8 mouse cellular contexts compared by ENCODE assay signal in genomic region chr7:132859042-132859958, GRCm38 (mm10). TPM values are rescaled to one million over a fixed set of nuclear protein-coding genes. Genes with fewer than 3 reads are reported as not detected.
DNase-seq lines count a peak whose midpoint lies in the region; ATAC-seq and TF ChIP-seq lines count a peak whose summit lies in the region.

TSS of gene Abraxas2 (plus strand) at chr7:132859225.

- H3K4me2 ChIP-seq in forebrain, postnatal 0 days (ENCODE audit: low read depth), result peak within 1 kb of the TSS; percentile 76
- peak within 1 kb of the TSS; percentile 70 for H3K4me2 ChIP-seq in lung, embryonic 15.5 days

- DNase-seq in MEL (ENCODE audit: low read depth, low spot score), result peak; percentile 96
- DNase-seq in cerebellum, adult 2 months, result peak; percentile 91 to 92
- DNase-seq in forebrain, postnatal 0 days, result peak; percentile 90
- DNase-seq in heart, postnatal 4 days, result peak; percentile 91
- peak; percentile 83 to 85 for DNase-seq in layer of hippocampus, adult 8-10 months (ENCODE audit: low spot score in 2 of 2)
- DNase-seq in ovary, adult 18-20 months (ENCODE audit: low spot score), result peak; percentile 82
- DNase-seq in thymus, postnatal 0 days (ENCODE audit: low spot score), result peak; percentile 91

- H3K27me3 ChIP-seq in MEL (ENCODE audit: control insufficient read depth in 1 of 2, insufficient read depth in 2 of 2, low read length in 2 of 2), result no peaks in the 10 kb centered on the region
- no peaks in the 10 kb centered on the region for H3K27me3 ChIP-seq in cerebellum, adult 2 months (ENCODE audit: control insufficient read depth, insufficient read depth, low read length)
- no peaks in the 10 kb centered on the region for H3K27me3 ChIP-seq in forebrain, postnatal 0 days (ENCODE audit: insufficient read depth, low read length)
- H3K27me3 ChIP-seq in lung, embryonic 15.5 days, result no peaks in the 10 kb centered on the region

- no peak for TF ChIP-seq EP300 in MEL (IDR thresholded peaks at IDR 0.05; ENCODE audit: low read depth in 1 of 2, low read length in 2 of 2)

- peak; percentile 70 to 81 for TF ChIP-seq POLR2A in MEL (IDR thresholded peaks at IDR 0.05; ENCODE audit: control insufficient read depth in 1 of 2, insufficient read depth in 1 of 2, low read depth in 1 of 2, low read length in 2 of 2, poor library complexity in 1 of 2)
- peak; percentile 55; the same call in 1 of the 2 replicates for TF ChIP-seq POLR2A in cerebellum, adult 2 months (IDR thresholded peaks at IDR 0.05; ENCODE audit: borderline replicate concordance, insufficient read depth, low read length)

- H3K79me2 ChIP-seq in MEL (ENCODE audit: control insufficient read depth, insufficient read depth, low read length, poor library complexity), result peaks cover 37% of the 10 kb centered on the region

- peak within 1 kb of the TSS; percentile 93 for H3K27ac ChIP-seq in MEL (ENCODE audit: control insufficient read depth, low read depth, low read length)
- peak within 1 kb of the TSS; percentile 60; the same call in 1 of the 2 replicates for H3K27ac ChIP-seq in cerebellum, adult 2 months (ENCODE audit: insufficient read depth, low read length)
- peak within 1 kb of the TSS; percentile 81 for H3K27ac ChIP-seq in forebrain, postnatal 0 days (ENCODE audit: low read depth, low read length)
- H3K27ac ChIP-seq in lung, embryonic 15.5 days, result peak within 1 kb of the TSS; percentile 84

- H3K9me3 ChIP-seq in MEL (replicated peaks; ENCODE audit: insufficient read depth, low read length), result no peaks in the 10 kb centered on the region
- H3K9me3 ChIP-seq in forebrain, postnatal 0 days (ENCODE audit: low read length), result no peaks in the 10 kb centered on the region
- H3K9me3 ChIP-seq in lung, embryonic 15.5 days, result no peaks in the 10 kb centered on the region

- H3K9ac ChIP-seq in MEL (ENCODE audit: control insufficient read depth, low read depth, low read length, poor library complexity, severe bottlenecking), result peak within 1 kb of the TSS; percentile 97
- peak within 1 kb of the TSS; percentile 89 for H3K9ac ChIP-seq in forebrain, postnatal 0 days
- H3K9ac ChIP-seq in lung, embryonic 15.5 days, result peak within 1 kb of the TSS; percentile 86

- no peak for TF ChIP-seq CTCF in MEL (IDR thresholded peaks at IDR 0.05 in 2 of 3, conservative IDR thresholded peaks at IDR 0.05 in 1 of 3; ENCODE audit: control insufficient read depth in 1 of 3, insufficient read depth in 1 of 3, low read depth in 2 of 3, low read length in 3 of 3, poor library complexity in 1 of 3, severe bottlenecking in 1 of 3)
- TF ChIP-seq CTCF in cerebellum, adult 2 months (IDR thresholded peaks at IDR 0.05; ENCODE audit: borderline replicate concordance, insufficient read depth, low read depth, low read length), result no peak
- peak; percentile 19; the same call in 1 of the 2 replicates for TF ChIP-seq CTCF in forebrain, postnatal 0 days (IDR thresholded peaks at IDR 0.05; ENCODE audit: low read depth)

- peak within 1 kb of the TSS; percentile 79 to 96 for H3K4me3 ChIP-seq in MEL (ENCODE audit: control insufficient read depth in 1 of 2, insufficient read depth in 1 of 2, low read depth in 2 of 2, low read length in 2 of 2)
- peak within 1 kb of the TSS; percentile 74 for H3K4me3 ChIP-seq in cerebellum, adult 2 months (replicated peaks; ENCODE audit: insufficient read depth, low read depth, low read length)
- H3K4me3 ChIP-seq in forebrain, postnatal 0 days (ENCODE audit: low read depth, low read length), result peak within 1 kb of the TSS; percentile 97
- H3K4me3 ChIP-seq in lung, embryonic 15.5 days, result peak within 1 kb of the TSS; percentile 85

- peaks cover 8 to 12% of the 10 kb centered on the region in 2 experiments for H3K4me1 ChIP-seq in MEL (ENCODE audit: control insufficient read depth in 1 of 2, insufficient read depth in 2 of 2, low read length in 2 of 2)
- no peaks in the 10 kb centered on the region for H3K4me1 ChIP-seq in cerebellum, adult 2 months (ENCODE audit: control insufficient read depth, insufficient read depth, low read length)
- peaks cover 10% of the 10 kb centered on the region for H3K4me1 ChIP-seq in forebrain, postnatal 0 days (ENCODE audit: insufficient read depth)
- H3K4me1 ChIP-seq in lung, embryonic 15.5 days, result peaks cover 10% of the 10 kb centered on the region

- peaks cover 0 to 31% of the 10 kb centered on the region in 2 experiments; a peak in 2 of 4 replicates for H3K36me3 ChIP-seq in MEL (ENCODE audit: control insufficient read depth in 1 of 2, insufficient read depth in 2 of 2, low read length in 2 of 2)
- no peaks in the 10 kb centered on the region for H3K36me3 ChIP-seq in forebrain, postnatal 0 days (ENCODE audit: insufficient read depth)
- H3K36me3 ChIP-seq in lung, embryonic 15.5 days, result no peaks in the 10 kb centered on the region

- peak; percentile 99 for ATAC-seq in forebrain, postnatal 0 days
- peak; percentile 95 for ATAC-seq in lung, embryonic 15.5 days (ENCODE audit: borderline replicate concordance, extremely low read depth, low FRiP score, low TSS enrichment)

- 1% methylated on average over 53 of the region's 53 CpGs for WGBS in cerebellum, adult 2 months
- WGBS in forebrain, postnatal 0 days, result under 1% methylated on average over 53 of the region's 53 CpGs
- WGBS in lung, embryonic 15.5 days, result under 1% methylated on average over 53 of the region's 53 CpGs

- TF ChIP-seq RAD21 in MEL (IDR thresholded peaks at IDR 0.05; ENCODE audit: low read depth, low read length), result no peak

TF ChIP-seq in MEL, 35 proteins besides CTCF, POLR2A, EP300 and RAD21:
- TF ChIP-seq RCOR1 (IDR thresholded peaks at IDR 0.05; ENCODE audit: low read depth, low read length) (0 out of 2 replicates have a peak, but pooled peaks have one; percentile 41), SIN3A (IDR thresholded peaks at IDR 0.05; ENCODE audit: low read length) (peak; percentile 66), ZMIZ1 (IDR thresholded peaks at IDR 0.05; ENCODE audit: low read depth, low read length) (peak; percentile 71), MEF2A (IDR thresholded peaks at IDR 0.05; ENCODE audit: extremely low read depth, insufficient replicate concordance, low read depth, low read length, poor library complexity, severe bottlenecking) (no peak), ETS1 (IDR thresholded peaks at IDR 0.05; ENCODE audit: low read depth, low read length) (peak; percentile 26; the same call in 1 of the 2 replicates), UBTF (IDR thresholded peaks at IDR 0.05; ENCODE audit: borderline replicate concordance, insufficient read depth, low read depth, low read length) (0 out of 2 replicates have a peak, but pooled peaks have one; percentile 62), E2F4 (IDR thresholded peaks at IDR 0.05; ENCODE audit: borderline replicate concordance, low read depth, low read length) (no peak), MXI1 (IDR thresholded peaks at IDR 0.05; ENCODE audit: low read depth, low read length) (peak; percentile 50), MAX (IDR thresholded peaks at IDR 0.05; ENCODE audit: low read length) (peak; percentile 22), TAL1 (IDR thresholded peaks at IDR 0.05; ENCODE audit: low read length) (no peak), SMC3 (IDR thresholded peaks at IDR 0.05; ENCODE audit: low read depth, low read length) (no peak), ZKSCAN1 (IDR thresholded peaks at IDR 0.05; ENCODE audit: low read depth, low read length) (no peak), NELFE (IDR thresholded peaks at IDR 0.05; ENCODE audit: low read depth, low read length) (peak; percentile 85), CHD2 (IDR thresholded peaks at IDR 0.05; ENCODE audit: low read length) (no peak), JUND (IDR thresholded peaks at IDR 0.05; ENCODE audit: low read depth, low read length) (no peak), KAT2A (conservative IDR thresholded peaks at IDR 0.05; ENCODE audit: low read depth, low read length) (peak; percentile 92), MYB (IDR thresholded peaks at IDR 0.05; ENCODE audit: low read depth, low read length) (no peak), CHD1 (IDR thresholded peaks at IDR 0.05; ENCODE audit: low read depth, low read length) (no peak), HCFC1 (IDR thresholded peaks at IDR 0.05; ENCODE audit: low read depth, low read length) (peak; percentile 98), MAZ (IDR thresholded peaks at IDR 0.05; ENCODE audit: low read depth, low read length) (peak; percentile 54; the same call in 1 of the 2 replicates), TBP (IDR thresholded peaks at IDR 0.05; ENCODE audit: low read depth, low read length) (peak; percentile 89), BHLHE40 (IDR thresholded peaks at IDR 0.05; ENCODE audit: borderline replicate concordance, low read depth, low read length) (no peak), USF2 (IDR thresholded peaks at IDR 0.05; ENCODE audit: borderline replicate concordance in 1 of 2, insufficient read depth in 1 of 2, low read depth in 1 of 2, low read length in 2 of 2) (no peak), USF1 (IDR thresholded peaks at IDR 0.05; ENCODE audit: low read depth, low read length) (no peak), MAFK (IDR thresholded peaks at IDR 0.05; ENCODE audit: borderline replicate concordance, low read depth, low read length) (no peak), POLR2AphosphoS5 (IDR thresholded peaks at IDR 0.05; ENCODE audit: borderline replicate concordance, low read depth, low read length) (no peak), ELF1 (IDR thresholded peaks at IDR 0.05; ENCODE audit: low read depth, low read length) (peak; percentile 96), TCF12 (IDR thresholded peaks at IDR 0.05; ENCODE audit: low read depth, low read length) (peak; percentile 76), ZNF384 (IDR thresholded peaks at IDR 0.05; ENCODE audit: low read depth, low read length) (peak; percentile 89), GATA1 (IDR thresholded peaks at IDR 0.05; ENCODE audit: low read depth, low read length) (peak; percentile 48; the same call in 1 of the 2 replicates), MYC (IDR thresholded peaks at IDR 0.05; ENCODE audit: low read depth, low read length) (0 out of 2 replicates have a peak, but pooled peaks have one; percentile 57)

RNA-seq across cellular contexts. Expression of gene Abraxas2, which starts in this region (rescaled TPM):
- 26.5 and 30.1 TPM in 2 replicates for total RNA-seq in MEL (2012; rRNA removed)
- 10 to 100 TPM in 1 of 2 experiments, not detected in 1; 31.1 TPM for polyA plus RNA-seq in MEL (2012; ENCODE audit: insufficient read depth in 1 of 2, insufficient read length in 2 of 2, low read depth in 1 of 2, low replicate concordance in 2 of 2, missing spikeins in 1 of 2)
- 28.8 and 28.9 TPM in 2 replicates for polyA plus RNA-seq in cerebellum, adult 2 months (2012; rRNA removed)
- 36.8 and 38.2 TPM in 2 replicates for total RNA-seq in forebrain, postnatal 0 days (2014; rRNA removed)
- polyA plus RNA-seq in forebrain, postnatal 0 days (2015; fragmentation: Nextera tagmentation; extraction: Ambion mirVana), result 21.1 and 32.9 TPM in 2 replicates
- 10 to 100 TPM; 24.5 to 24.7 TPM for total RNA-seq in heart, postnatal 4 days (2021)
- 10 to 100 TPM; 27.3 to 32.3 (median 29.8) TPM for total RNA-seq in layer of hippocampus, adult 8-10 months (2022)
- polyA plus RNA-seq in lung, embryonic 15.5 days (2015; fragmentation: Nextera tagmentation; extraction: Ambion mirVana), result 34.0 and 34.2 TPM in 2 replicates
- polyA plus RNA-seq in thymus, postnatal 0 days (2015; fragmentation: Nextera tagmentation; extraction: Ambion mirVana), result 29.7 and 34.6 TPM in 2 replicates

Comparison
In these comparisons a context has a peak if more than half of its experiments do, and no peak if none do; other contexts are left out.
1. Peak in every context shown above with its lines: DNase-seq, ATAC-seq, H3K4me3 ChIP-seq and H3K27ac ChIP-seq.